Mouse (Mus musculus): Measurements from ENCODE around the gene Xpnpep2.

DNA sequence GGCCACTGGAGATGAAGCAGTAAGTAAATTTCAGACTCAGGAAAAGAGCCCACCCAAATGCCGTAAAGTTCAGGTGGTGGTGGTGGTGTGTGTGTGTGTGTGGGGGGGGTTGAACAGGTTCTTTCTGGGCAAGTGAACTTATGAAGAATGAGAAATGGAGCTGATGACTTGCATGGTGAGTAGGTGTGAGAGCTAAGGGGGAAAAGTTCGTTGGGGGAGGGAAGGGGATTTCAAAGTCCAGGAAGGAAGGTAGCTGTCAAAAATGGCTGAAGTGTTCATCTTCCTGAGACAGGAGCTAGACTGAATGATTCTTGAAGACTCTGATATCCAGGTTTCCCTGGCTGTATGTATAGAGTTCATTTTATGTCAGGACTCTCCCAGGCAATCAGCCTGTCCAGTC lies 38.7 kb downstream of the Xpnpep2 start:
- no peak for TF ChIP-seq GATA1 (IDR thresholded peaks at IDR 0.05; ENCODE audit: low read length)
- TF ChIP-seq TAL1 (IDR thresholded peaks at IDR 0.05; ENCODE audit: low read length) = no peak

Measured in erythroblast, embryonic 14.5 days (primary cell).